Mouse (Mus musculus): ENCODE data around the gene Vmn1r33. TPM values are rescaled to one million over a fixed set of nuclear protein-coding genes. Genes with fewer than 3 reads are reported as not detected.
"Not testable (repeated sequence)": the region's sequence is repeated elsewhere in the genome, so short reads cannot be mapped to it uniquely, and the experiment has no call there.

Vmn1r33 gene
- polyA plus RNA-seq (2015; fragmentation: Nextera tagmentation; extraction: Ambion mirVana) = not detected in 2 replicates

DNA sequence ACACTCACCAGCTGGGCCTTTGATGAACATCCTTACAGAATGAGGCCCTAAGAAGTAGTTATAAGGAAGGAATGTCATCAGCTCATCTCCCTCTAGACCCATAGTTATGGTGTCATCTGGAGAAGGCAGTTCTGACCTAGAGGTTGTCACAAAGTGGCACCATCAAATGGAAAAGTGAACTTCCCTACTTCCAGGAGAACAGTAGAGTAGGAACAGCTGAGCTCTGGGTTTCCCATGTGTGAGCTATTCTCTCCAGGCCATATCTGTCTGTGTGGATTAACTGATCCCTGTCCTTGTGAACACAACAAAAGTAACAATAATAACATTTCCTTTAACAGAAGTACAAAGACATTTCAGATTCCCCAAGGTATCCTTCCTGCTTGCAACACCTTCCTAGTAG is at the start of gene Vmn1r33:
Gene Vmn1r33, minus strand, starts transcription at position 101 of the 400 bp plus-strand sequence.
- not testable (repeated sequence) for H3K4me2 ChIP-seq; H3K36me3 ChIP-seq; H3K27ac ChIP-seq; H3K4me1 ChIP-seq; H3K27me3 ChIP-seq (replicated peaks); H3K9ac ChIP-seq; H3K9me3 ChIP-seq; H3K4me3 ChIP-seq (replicated peaks); ATAC-seq (ENCODE audit: insufficient read depth, low FRiP score, low read depth)

DNA sequence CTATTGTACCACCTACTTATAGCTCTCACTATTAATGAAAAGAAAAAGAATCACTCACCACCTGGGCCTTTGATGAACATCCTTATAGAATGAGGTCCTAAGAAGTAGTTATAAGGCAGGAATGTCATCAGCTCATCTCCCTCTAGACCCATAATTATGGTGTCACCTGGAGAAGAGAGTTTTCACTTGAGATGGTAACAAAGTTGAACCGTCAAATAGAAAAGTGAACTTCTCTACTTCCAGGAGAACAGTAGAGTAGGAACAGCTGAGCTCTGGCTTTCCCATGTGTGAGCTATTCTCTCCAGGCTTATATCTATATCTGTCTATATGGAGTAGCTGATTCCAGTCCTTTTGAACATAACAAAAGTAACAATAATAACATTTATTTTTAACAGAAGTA is 25.7 kb upstream of the Vmn1r33 start, which contains the start of gene Vmn1r34:
Gene Vmn1r34, minus strand, starts transcription at position 101 of the 400 bp plus-strand sequence.
- no peak within 1 kb of the TSS for H3K27ac ChIP-seq
- no peaks in the 10 kb centered on the region for H3K36me3 ChIP-seq
- 95% methylated on average over 1 of the region's 1 CpGs for WGBS
- no peaks in the 10 kb centered on the region for H3K27me3 ChIP-seq (replicated peaks)
- no peaks in the 10 kb centered on the region for H3K4me1 ChIP-seq
- no peak within 1 kb of the TSS for H3K4me2 ChIP-seq
- H3K9ac ChIP-seq = no peak within 1 kb of the TSS
- no peaks in the 10 kb centered on the region for H3K9me3 ChIP-seq
- ATAC-seq (ENCODE audit: insufficient read depth, low FRiP score, low read depth) = no peak
- H3K4me3 ChIP-seq (replicated peaks) = no peak within 1 kb of the TSS

DNA sequence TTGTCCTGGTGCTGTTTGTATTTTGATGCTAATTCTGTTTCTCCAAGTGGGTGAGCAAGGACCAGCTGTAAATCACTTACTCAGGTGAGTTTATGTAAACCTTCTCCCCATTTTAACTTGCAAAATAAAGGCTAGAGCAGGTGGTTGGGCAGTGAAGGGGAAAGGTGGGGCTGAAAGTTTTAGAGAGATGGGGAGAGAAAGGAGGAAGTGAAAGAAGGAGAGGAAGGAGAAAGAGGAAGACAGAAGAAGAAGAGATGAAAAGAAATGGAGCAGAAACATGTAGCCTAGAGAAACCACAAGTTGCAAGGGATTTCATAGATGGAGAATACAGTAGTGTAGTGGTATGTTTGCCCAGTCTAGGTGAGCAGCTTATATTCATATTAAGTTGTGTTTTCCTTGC is 22.3 kb downstream of the Vmn1r33 start:
- Histone ChIP-seq H3K9ac (no peak overlapping the region), H3K36me3 (no peaks in the 10 kb centered on the region), H3K4me2 (no peak overlapping the region), H3K4me3 (replicated peaks) (no peak overlapping the region), H3K27ac (no peak overlapping the region), H3K9me3 (no peaks in the 10 kb centered on the region), H3K4me1 (no peaks in the 10 kb centered on the region), H3K27me3 (replicated peaks) (no peaks in the 10 kb centered on the region)
- ATAC-seq (ENCODE audit: insufficient read depth, low FRiP score, low read depth) = no peak

Other genes starting within 250 kb of the Vmn1r33 start
- gene Mad2l1, start 82.9 kb downstream of the Vmn1r33 start, polyA plus RNA-seq (2015; fragmentation: Nextera tagmentation; extraction: Ambion mirVana) = 94.1 and 98.7 TPM in 2 replicates
- gene Vmn1r32, start 58.2 kb downstream of the Vmn1r33 start, polyA plus RNA-seq (2015; fragmentation: Nextera tagmentation; extraction: Ambion mirVana) = 0.09 and 0.10 TPM in 2 replicates
- not detected in 2 replicates for gene Vmn1r34, start 25.6 kb upstream of the Vmn1r33 start, polyA plus RNA-seq (2015; fragmentation: Nextera tagmentation; extraction: Ambion mirVana)
- not detected in 2 replicates for gene Vmn1r35, start 67.6 kb upstream of the Vmn1r33 start, polyA plus RNA-seq (2015; fragmentation: Nextera tagmentation; extraction: Ambion mirVana)
- gene Vmn1r36, start 100.9 kb upstream of the Vmn1r33 start, polyA plus RNA-seq (2015; fragmentation: Nextera tagmentation; extraction: Ambion mirVana) = not detected in 2 replicates
- gene Vmn1r37, start 111.1 kb upstream of the Vmn1r33 start, polyA plus RNA-seq (2015; fragmentation: Nextera tagmentation; extraction: Ambion mirVana) = not detected in 2 replicates
- not detected in 2 replicates for gene Vmn1r38, start 164.3 kb upstream of the Vmn1r33 start, polyA plus RNA-seq (2015; fragmentation: Nextera tagmentation; extraction: Ambion mirVana)
- not detected in 2 replicates for gene Vmn1r39, start 192.3 kb upstream of the Vmn1r33 start, polyA plus RNA-seq (2015; fragmentation: Nextera tagmentation; extraction: Ambion mirVana)

Data from stomach, embryonic 15.5 days (tissue).